Mouse (Mus musculus): ENCODE measurements at regions not wholly inside any gene's neighbourhood (a gene's known extent, or its start where the extent isn't known, plus 50 kb on each side); places are given as distances from the start of the nearest gene placed in this dataset.

DNA sequence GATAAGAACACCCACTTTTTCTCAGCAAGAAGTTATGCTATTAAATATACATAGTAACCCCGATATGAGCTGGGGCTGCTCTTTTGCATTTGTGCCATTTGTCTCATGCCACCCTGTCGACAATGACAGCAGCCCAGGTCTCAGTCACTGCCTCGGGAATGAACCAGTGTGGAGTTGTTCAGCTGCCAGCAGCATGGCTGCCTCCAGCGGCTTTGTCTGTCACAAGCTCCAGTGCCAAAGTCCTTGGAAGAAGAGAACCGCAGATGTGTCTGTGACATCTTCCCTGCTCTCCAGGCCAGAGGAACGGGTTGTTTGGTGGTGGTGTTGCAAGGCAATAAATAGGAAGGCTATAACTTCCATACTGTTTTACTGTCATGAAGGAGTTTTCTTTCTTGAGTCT is 130.7 kb downstream of the Cep170 start:
- intact Hi-C loops (cut with DNase I) = no loop called here
- DNase-seq = peak; percentile 82

DNA sequence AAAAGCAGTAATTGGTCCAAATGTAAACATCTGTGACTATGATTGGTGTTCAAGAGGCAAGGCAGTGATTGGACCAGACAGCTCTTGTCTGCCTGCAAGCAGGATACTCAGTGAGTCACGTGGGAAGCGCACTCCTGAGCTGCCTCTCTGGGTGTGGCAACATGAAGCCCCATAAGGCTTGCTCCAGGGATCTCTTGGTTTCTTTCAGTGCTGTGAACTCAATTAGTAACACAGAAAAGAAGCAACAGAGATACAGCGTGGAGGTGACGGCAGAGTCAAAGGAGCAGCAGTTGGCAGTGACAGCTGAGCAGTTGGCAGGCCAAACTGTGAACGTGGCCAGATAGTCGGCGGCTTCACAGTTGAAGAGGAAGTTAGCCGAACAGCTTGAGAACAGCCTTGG is 131.9 kb downstream of the Cep170 start:
- DNase-seq = peak; percentile 78
- intact Hi-C loops (cut with DNase I) = no loop called here

DNA sequence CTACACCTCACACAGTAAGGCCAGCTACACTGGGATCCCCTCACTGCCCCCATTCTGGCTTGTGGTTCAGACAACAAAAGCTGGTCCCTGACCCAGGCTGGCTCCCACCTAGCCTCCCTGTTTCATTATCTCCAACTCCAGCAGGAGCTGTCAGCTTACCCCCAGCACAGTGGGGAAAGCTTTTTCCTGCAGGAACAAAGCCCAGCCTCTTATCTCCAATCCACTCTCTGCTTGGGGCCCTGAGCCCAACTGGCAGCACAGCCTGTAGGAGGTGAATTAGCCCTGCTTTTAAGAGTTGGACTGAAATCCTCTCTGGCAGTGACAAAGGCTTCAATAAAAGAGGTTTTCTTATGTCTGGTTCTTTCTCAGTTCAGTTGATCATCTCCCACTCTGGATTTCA is 138.7 kb downstream of the Cep170 start:
- intact Hi-C loops (cut with DNase I) = no loop called here
- DNase-seq = no peak

DNA sequence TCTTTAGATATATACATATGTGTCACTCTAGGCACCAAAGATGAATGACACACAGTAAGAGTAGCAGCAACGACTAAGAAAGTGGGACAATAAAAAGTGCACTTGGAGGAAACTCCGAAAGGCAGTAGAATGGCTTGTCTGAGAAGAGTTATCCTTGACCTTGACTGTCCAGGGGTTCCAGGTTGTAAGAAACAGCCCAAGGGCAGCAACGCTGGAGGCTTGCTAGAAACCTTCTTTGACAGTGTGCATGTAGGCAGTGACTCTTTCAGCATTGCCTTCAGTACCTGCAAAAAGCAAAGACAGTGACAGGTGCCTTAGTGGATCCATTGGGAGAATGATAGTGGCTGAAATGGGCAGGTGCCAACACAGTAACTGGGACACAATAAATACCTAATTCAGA is 142.8 kb downstream of the Cep170 start:
- DNase-seq = no peak
- intact Hi-C loops (cut with DNase I) = no loop called here

DNA sequence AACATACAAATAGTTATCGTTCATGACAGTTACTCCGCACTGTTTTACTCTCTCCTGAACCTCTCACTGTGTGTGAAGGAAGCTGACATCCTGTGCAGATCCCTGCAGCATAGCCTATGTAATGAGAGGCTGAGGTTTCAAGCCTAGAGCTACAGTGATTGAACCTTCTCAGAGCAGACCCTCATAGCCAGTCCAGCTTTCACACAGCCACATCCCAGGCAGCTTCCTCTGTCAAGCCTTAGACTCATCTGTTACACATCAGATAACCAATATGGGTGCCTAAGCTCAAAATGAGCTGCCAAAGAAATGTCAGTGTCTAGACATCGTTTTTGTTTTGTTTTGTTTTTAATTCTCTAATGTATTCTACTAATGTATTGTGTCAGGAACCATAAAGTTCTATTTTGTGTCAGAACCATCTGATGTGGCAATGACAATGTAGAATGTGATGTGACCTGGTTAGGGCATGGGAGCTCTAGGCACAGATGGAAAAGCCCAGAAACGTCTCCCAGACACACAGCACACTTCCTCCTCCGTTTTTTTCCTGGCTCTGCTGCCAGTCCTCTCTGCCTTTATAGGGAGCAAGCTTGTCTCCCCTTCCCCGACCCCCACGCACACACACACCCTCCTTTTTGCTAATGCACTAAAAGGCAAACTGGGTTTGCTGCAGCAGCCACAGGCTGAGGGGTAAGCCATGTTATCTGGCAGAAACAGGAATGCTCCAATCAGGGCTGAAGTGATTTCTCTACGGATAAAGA is 146.1 kb downstream of the Cep170 start:
- intact Hi-C loops (cut with DNase I) = no loop called here
- no peak for DNase-seq

DNA sequence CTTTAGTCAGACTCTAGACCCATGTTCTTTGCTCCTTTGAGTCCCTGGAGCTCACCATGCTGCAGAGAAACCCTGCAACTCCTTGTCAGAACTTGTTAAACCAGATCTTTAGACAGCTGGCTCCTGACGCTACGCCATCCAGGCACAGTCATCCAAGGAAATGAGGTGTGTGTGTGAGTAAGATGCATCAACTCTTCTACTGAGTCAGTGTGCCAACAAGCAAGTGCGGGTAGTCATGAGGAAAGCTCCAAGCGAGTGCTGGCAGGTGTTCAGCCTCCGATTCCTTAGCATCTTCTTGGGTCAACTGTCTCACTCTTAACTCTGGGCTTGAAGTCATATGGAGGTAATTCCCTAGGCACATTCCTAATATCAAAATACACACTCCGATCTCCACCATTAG is 153.6 kb downstream of the Cep170 start:
- DNase-seq = peak; percentile 13
- intact Hi-C loops (cut with DNase I) = no loop called here

DNA sequence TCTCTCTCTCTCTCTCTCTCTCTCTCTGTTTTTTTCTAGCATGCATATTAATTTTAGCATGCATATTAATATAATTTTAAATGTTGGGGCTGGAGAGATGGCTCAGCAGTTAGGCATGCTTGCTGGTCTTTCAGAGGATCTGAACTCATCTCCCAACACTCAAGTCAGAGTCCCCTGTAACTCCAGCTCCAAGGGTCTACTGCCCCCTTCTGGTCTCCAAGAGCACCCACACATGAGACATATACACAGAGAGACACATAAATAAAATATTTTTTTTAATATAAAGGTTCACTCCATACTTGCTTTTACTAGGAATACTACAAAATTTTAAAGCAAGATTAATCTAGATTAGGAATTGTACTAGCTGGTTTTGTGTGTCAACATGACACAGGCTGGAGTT is 155.2 kb downstream of the Cep170 start:
- DNase-seq = no peak
- intact Hi-C loops (cut with DNase I) = no loop called here

DNA sequence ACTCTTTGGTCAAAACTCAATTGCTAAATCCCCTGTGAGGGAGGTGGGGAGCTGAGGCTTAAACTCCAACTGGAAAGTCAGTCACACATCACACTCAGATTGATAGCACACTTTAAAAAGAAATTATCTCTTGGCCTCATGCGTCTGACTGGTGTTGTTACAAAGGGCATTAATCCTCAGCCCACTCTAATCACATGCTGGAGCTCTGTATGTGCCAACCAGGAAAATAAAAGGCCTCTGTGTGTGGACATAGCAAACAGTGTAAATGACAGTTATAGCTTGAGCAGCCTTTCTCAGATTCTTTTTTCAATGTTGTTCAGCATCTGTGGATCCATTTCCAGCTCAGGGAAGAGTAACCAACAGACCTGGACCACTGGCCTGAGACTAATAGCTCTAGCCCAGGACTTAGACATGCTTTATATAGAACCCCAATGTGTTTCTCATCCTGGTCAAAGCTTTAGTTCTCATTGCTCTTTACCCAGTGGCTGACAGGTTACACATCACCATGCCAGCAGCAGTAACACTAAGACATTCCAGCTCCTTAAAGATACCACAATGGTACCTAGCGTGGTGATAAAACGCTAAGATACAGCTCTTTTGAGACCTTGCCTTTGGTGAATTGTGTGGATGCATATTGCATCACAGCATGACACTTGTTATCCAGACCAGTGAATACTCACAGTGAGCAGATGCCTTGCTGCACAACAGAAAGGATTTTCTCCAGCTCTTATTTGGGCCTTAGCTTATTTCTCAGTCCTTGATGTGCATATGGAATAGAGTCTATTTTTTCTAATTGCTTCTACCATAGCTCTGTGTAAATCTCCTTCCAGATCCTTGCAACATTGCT is 158.2 kb downstream of the Cep170 start:
- intact Hi-C loops (cut with DNase I) = no loop called here
- DNase-seq = peak; percentile 6

DNA sequence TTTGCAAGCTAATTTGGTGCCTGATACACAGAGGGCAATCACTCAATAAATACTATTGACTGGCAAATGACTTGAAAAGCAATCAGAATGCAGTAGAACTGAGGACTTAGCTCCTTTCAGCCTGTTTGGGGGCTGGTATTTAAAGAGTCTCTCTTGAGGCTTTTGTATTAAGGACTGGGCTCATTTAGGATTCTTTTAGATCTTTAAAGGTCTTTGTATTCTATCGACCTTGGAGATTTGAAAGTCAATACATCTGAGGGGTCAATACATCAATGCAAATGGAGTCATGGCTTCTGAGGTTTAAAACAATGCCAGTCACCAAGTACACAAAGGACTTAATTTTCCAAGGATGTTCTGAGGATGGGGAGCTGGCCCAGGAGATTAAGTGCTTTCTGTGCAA is 169.6 kb downstream of the Cep170 start:
- no peak for DNase-seq
- intact Hi-C loops (cut with DNase I) = no loop called here

DNA sequence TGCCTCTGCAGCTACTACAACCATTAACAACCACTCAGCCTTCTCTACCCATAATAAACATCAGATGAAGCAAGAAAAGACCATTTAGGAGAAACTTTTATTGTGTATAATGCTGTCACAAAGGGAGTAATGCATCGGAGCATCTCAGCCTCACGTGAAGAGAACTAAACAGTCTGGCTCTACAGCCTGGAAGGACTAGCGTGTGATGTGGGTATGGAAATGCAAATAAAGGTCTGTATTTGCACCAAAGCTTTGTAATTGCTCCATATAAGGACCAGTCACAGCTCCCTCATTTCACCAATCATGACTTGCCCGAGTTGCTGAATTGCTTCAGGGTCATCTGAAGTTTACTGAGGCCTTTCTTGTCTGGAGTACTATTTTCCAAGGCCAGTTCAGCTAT is 190.7 kb downstream of the Cep170 start:
- no peak for DNase-seq
- intact Hi-C loops (cut with DNase I) = no loop called here

DNA sequence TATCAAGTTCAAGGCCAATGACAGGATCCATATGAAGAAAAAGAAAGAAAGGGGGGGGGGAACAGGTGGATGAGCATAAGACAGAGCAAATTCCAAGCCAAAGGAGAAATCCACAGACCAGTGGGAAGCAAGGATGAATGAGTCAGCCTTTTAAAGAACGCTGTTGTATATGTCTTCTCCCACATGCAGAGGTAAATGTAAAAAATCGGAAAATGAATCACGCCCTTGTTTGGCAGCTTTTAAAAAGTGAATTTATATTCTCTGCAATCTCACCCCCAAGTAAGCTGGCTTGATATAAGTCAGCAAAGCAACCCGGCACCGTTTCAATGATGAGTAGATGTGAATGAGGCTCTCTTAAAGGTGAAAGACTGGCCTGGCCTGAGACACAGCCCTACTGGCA is 191.7 kb downstream of the Cep170 start:
- no peak for DNase-seq

DNA sequence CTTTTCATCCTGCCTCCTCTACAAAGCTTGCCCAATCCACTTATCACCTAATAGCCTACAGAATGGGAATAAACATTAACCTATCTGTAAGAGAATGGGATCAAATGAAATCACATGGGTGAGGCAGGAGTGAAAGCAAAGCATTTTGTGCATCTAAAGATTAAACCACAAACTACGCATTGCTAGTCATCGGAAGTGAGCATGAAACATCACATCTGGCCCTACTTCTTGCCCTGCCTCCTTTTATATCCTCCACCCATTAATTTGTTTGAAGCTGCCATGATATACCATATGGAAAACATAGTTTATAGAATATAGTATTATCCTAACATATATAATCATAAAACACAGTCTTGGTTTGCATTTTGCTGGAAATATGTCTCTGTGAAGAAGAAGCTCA is 192.6 kb downstream of the Cep170 start:
- intact Hi-C loops (cut with DNase I) = no loop called here

More for the DNA sequence above, 191.7 kb downstream of the Cep170 start:
- intact Hi-C loops (cut with DNase I) = no loop called here

DNA sequence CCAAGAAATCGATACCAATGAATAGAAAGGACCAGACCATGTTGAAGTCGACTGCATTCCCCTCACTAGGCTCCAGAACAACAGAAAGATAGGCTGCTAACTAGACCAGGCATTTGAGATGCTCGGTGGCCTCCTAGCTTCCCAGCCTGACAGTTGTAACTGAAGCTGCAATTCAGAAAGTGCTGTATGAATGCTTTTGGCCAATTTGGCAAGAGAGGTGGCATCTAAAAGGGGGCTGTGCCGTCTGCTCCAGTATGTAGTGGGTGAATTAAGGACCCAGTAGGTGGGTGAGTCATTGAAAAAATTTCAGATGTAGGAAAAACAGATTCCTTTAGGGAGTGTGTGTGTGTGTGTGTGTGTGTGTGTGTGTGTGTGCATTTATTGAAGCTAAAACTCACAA is 195.0 kb downstream of the Cep170 start:
- intact Hi-C loops (cut with DNase I) = no loop called here
- no peak for DNase-seq

More for the DNA sequence above, 192.6 kb downstream of the Cep170 start:
- DNase-seq = no peak

DNA sequence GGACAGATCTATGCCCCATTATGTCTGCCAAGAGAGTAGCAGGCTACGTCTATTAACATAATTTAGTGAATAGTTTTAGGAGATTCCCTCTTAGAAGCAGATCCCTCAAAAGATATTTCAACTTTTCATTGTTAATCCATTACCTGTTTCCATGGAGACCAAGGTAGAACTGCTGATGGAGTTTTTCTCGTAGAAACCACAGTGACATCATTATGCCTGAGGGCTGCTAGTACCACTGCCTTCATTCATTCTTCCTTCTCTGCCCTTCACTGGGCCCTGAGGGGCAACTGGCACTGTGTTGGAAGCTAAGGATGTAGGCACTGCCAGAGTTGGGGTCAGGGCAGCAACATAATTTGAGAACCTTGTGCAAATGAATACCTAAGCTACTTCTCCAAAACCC is 198.2 kb downstream of the Cep170 start:
- intact Hi-C loops (cut with DNase I) = no loop called here
- DNase-seq = no peak

DNA sequence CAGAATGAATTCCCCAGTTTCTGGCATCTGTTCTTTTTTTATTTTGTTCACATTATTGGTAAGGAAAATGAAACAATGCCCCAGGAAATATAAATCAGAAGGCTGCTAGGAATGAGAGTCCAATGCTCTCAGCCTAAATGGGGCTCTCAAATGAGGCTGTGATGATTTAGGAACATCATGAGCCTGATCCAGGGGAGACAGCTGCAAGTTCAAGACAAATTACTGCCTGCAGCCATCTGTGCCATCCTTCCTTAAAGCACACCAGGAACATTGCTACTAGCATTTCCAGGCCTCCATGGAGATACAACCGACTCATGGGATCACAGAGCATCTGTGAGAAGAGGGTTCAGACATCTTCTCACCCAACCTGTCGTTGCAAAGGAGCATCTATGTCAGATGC is 219.6 kb downstream of the Cep170 start:
- no peak for DNase-seq
- intact Hi-C loops (cut with DNase I) = no loop called here

DNA sequence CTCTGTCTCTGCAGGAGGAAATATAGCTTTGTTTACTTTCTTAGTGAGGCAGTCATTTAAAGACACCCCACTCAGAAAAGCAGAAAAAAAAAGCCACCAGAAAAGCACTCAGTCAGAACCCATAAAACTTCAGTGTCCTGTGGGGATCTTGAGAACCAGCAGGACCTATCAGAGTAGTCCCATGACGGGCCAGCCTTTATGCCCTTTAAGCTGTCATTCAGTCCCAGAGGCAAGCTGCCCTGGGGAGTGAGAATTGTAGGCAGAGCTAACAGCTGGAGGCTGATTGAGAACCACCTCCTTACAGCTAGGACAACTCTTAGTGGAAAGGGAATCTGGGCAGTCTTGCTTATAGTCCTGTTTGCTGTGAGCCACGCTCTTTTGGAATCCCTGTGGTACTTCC is 225.7 kb downstream of the Cep170 start:
- no peak for DNase-seq
- intact Hi-C loops (cut with DNase I) = no loop called here

DNA sequence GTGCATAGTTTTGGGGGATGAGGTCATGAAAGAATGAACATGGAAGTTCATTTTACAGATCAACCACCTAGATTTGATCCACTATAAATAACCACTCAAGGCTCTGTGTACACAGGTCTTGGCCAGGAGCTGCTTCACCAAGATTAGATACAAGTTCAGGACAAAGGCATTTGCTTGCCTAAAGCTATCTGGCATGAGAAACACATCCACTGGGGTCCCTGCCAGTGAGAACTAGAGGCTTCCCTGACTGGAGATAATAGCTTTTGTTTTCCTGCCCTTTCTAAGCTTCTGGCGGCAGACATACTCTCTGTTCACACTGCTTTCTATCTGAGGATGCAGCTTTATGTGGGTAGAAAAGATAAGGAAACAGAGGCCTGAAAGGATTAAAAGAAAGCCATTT is 240.2 kb downstream of the Cep170 start:
- intact Hi-C loops (cut with DNase I) = no loop called here
- DNase-seq = no peak

DNA sequence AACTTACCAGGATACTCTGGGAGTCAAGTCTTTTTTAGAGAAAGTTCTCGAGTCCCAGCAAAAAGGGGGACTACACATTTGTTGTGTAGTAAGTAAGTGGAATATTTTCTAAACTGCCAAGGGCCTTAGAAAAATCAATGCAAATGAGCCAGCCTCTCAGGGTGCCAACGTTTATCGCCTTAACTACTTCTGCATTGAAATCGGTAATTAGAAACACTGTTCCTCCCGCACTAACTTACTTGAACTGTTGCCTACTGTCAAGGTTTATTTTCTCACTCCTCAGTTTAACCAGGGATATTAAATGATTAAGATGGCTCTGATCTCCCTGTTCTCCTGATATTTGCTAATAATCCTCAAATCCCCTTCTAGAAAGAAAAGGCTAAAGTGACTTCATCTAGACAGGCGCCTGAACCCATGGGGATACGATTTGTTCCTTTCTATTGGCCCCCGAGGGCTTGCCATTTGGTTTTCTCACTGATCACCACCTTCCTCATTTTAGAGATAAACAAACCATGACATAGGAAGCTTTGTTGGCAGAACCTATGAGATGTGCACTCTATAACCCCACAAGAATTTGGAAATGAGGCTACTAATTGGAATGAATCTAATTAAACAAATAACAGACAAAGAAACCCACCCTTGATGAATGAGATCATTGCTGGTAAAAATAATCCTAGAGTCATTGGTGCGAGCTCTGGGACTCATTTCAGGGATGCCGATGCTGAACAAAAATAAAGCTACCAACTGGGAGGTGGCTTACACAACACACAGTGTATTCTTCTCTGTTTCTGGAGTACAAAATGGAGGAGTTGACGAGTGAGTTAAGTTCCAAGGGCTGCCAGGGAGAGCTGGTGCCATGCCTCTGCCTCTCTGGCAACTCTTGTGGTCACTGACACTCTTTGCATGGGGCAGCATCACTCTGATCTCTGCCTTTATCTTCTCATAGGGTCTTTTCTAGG is 255.1 kb downstream of the Cep170 start:
- intact Hi-C loops (cut with DNase I) = no loop called here
- no peak for DNase-seq

DNA sequence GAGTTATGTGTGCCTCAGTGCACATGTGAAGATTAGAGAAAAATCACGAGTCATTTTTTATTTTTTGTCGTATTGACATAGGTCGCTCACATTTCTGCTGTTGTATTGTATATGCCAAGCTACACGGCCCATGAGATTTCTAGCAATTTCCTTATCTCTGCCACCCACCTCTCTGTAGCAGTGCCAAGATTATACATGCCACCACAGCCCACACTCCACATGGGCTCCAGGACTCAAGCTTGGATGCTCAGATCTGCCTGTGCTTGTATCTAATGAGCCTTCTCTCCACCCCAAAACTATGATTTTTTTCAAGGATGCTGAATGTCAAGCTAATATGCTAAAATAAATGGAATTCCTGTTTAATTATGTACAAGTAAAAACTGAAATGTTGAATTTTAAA is 259.3 kb upstream of the Pld5 start:
- intact Hi-C loops (cut with DNase I) = no loop called here
- no peak for DNase-seq

DNA sequence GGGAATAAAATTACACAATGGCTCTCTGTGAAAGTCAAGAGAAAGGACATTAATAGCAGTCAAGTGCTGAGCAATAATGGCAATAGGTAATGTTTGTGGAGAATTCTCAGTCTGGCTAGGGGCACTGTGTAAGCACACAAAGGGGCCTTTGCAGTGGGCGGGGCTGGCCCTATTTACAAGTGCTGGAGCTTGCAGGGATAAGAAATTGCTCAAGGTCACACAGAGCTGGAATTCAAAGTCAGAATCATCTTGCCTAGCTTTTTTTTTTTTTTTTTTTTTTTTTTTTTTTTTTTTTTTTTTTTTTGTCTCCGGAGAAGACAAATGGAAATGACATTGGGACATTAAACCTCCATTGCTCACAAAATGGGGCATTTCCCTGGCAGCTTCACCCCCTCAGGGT is 253.9 kb upstream of the Pld5 start:
- intact Hi-C loops (cut with DNase I) = no loop called here
- DNase-seq = no peak

DNA sequence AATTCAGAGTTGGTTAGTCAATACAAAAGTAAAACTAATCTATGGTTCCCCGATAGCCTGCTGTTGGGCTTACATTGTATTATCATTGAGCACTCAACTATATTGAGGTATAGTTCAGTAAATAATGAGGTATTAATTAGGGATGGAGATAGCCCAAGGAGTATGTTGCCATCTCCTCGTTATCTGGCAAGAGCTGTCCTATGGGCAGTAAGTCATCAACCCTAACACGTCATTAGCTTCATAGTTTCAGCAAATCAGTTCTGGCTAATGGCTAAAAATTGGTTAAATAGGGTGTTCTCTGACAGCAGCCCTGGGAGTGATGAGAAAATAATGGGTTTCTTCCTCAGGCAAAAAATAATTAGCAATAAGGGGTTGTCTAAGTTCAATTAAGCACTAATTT is 236.4 kb upstream of the Pld5 start:
- intact Hi-C loops (cut with DNase I) = no loop called here
- DNase-seq = no peak
